Mouse (Mus musculus): ENCODE results near the gene Rae1.

Rae1 gene

GRCm38 (mm10) chr2:173050604-173051382 lies 50.9 kb downstream of the Rae1 start:
- no peak for DNase-seq

GRCm38 (mm10) chr2:173052881-173053280 lies 53.0 kb downstream of the Rae1 start:
- DNase-seq, result no peak

DNA sequence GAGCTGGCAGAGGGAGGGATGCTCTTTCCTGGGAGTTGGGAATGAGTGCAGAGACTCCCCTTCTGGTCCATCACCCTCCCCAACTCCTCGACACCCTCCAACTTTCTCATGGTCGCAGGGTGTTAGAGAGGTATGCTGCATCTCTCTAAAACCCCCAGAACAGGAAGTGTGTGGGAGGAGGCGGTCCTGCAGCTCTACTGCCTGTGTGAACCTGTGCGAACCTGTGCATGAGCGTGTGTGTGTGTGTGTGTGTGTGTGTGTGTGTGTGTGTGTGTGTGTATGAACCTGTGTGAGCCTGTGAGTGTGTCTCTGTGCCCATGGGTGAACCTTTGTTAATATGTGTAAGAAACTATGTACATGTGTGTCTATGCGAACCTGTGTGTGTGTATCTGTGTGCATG lies 53.9 kb downstream of the Rae1 start:
- no peak for DNase-seq

- DNase-seq, result no peak
Measured at GRCm38 (mm10) chr2:173056303-173056881, 56.5 kb downstream of the Rae1 start.

GRCm38 (mm10) chr2:173056882-173057315 lies 57.0 kb downstream of the Rae1 start:
- no peak for DNase-seq

- no peak for DNase-seq
Measured at GRCm38 (mm10) chr2:173057623-173058022, 57.7 kb downstream of the Rae1 start.

DNA sequence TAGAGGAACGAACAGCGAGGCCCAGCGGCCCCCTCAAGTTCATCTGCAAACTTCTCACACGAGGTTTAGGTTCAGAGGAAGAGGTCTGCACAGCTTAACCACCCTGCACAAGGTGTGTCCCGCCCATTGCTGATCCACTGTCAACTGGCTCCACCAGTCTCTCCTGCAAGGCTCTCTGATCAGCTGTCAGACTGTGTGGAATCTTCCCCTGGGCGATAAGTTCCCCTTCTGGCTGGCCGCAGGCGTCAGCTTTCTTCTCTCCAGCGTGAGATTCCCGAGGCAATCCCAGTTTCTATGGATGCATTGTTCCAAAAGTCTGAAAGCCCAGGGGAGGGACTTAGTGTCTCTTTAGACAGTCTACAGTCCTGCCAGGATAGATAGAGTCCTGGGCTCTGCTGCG lies 58.3 kb downstream of the Rae1 start:
- DNase-seq, result no peak

GRCm38 (mm10) chr2:173060450-173060849 lies 60.5 kb downstream of the Rae1 start:
- no peak for DNase-seq

GRCm38 (mm10) chr2:173061443-173062351 lies 61.8 kb downstream of the Rae1 start:
- DNase-seq, result no peak

DNA sequence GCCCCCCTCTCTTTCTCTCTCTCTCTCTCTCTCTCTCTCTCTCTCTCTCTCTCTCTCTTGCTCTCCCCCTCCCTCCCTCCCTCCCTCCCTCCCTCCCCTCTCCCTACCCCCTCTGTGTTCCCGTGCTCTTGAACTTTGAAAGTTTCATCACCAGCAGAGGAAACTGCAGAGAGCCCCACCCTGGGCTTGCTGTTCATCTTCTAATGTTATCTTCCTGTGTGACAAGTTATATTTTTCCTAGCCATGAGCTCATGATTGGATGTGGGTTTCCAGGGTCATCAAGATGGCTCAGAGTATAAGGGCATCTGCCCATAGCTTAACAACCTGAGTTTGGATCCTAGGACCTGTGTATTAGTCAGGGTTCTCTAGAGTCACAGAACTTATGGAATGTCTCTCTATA lies 63.3 kb downstream of the Rae1 start:
- DNase-seq, result no peak

DNA sequence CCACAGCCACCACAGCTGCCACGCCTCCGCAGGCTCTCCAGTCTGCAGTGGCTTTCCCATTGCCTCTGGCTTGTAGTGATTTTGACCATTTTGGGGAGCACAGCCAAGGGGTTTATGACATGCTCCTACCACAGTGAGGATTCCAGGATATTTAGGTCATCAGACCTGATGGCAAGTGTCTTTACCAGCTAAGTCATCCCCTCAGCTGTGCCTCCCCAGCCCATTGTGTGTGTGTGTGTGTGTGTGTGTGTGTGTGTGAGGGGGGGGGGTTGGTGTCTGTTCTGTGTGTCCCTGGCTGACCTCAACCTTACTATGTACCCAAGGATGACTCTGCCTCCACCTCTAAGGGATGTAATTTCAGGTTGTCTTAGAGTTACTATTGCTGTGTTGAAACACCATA lies 64.9 kb downstream of the Rae1 start:
- DNase-seq, result no peak
